Mouse (Mus musculus) lung, postnatal 0 days (tissue): Measurements from ENCODE around the gene Nhlrc1.

Source experiments
- CTCF ChIP-seq: IDR thresholded peaks from 2 replicates; pipeline ENCODE4 v1.5.1; 2016; ENCODE audit warnings: antibody characterized with exemption, mild to moderate bottlenecking
- EP300 ChIP-seq: IDR thresholded peaks from 2 replicates; pipeline ENCODE4 v1.6.1; 2016; ENCODE audit warnings: antibody characterized with exemption, mild to moderate bottlenecking, control low read depth

DNA sequence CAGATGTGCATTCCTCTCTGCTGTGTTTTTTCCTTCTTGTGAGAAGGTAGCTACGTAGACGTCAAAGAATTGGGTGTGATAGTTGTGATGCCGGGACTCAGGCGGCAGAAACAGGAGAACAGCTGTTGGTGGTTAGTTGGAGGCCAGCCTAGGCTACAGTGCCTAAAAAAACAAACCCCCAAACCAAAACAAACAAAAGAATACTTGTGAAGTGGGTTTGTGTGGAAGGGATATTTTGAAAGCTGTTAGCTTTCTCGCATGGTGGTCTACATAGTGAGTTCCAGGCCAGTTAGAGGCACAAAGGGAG is 498 bp upstream of the Nhlrc1 start:
- TF ChIP-seq CTCF (no peak), EP300 (no peak)
